11 mouse cellular contexts compared by ENCODE assay signal in the genomic region with DNA sequence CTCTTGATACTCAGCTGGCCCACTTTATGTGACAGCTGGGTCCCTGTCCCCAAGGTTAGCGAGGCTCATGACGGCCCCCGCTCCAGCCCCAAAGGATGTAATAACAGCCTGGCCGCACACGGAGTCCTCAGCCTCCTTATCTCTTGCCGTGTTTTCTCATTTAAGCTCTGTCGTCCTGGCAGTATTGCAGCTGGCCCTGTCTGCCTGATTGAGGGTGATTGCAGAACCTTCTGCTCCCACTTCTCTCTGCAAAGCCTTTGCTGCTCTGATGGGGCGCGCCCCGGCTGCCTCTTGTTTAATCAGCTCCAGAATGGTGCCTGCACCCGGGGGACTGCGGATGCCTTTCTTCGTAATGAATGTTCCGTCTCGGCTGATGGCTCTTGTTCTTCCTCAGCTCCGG. TPM values are rescaled to one million over a fixed set of nuclear protein-coding genes. Genes with fewer than 3 reads are reported as not detected.
DNase-seq lines count a peak whose midpoint lies in the region; ATAC-seq and TF ChIP-seq lines count a peak whose summit lies in the region.
"Had no signal": no experiment of that assay in that cellular context is flagged by ENCODE, and none has a peak within 500 bp of the region (broad histone marks: within the 10 kb centered on the region; RNA-seq: fewer than 3 reads in every experiment).

No protein-coding gene starts in this region.

- 24% methylated on average over 16 of the region's 16 CpGs for WGBS in hindbrain, postnatal 0 days

- H3K27me3 ChIP-seq in hindbrain, postnatal 0 days (ENCODE audit: insufficient read depth, low read length), result no peaks in the 10 kb centered on the region; the same call in 1 of the 2 replicates

- H3K4me3 ChIP-seq in hindbrain, postnatal 0 days (ENCODE audit: low read length), result no peak overlapping the region

- DNase-seq in heart, adult 18-20 months, result peak; percentile 39 to 52
- no peak for DNase-seq in heart, postnatal 4 days
- peak; percentile 49 for DNase-seq in testis, postnatal 14 days (ENCODE audit: low spot score)
- DNase-seq in testis, postnatal 10 days (ENCODE audit: low spot score), result no peak
- peak; percentile 69 for DNase-seq in hindbrain, postnatal 0 days (ENCODE audit: low spot score)
- DNase-seq in spleen, adult 12 weeks (ENCODE audit: low spot score), result no peak
- no peak for DNase-seq in left cerebral cortex, adult 11 months (ENCODE audit: low spot score)
- no peak for DNase-seq in c-Kit-positive CD71-positive TER-119-positive erythroid progenitor cells, embryonic 14.5 days (ENCODE audit: low spot score)
- DNase-seq: thymus, adult 2 months had no signal

- no peak overlapping the region for H3K4me2 ChIP-seq in hindbrain, postnatal 0 days (ENCODE audit: low read depth, low read length)
- H3K4me2 ChIP-seq: liver, embryonic 11.5 days had no signal

- H3K27ac ChIP-seq in hindbrain, postnatal 0 days, result peak overlapping the region; percentile 45; the same call in 1 of the 2 replicates

- no peak for ATAC-seq in hindbrain, postnatal 0 days

- H3K4me1 ChIP-seq in hindbrain, postnatal 0 days (ENCODE audit: insufficient read depth, low read length), result peaks cover 12% of the 10 kb centered on the region

- no peak for TF ChIP-seq CTCF in hindbrain, postnatal 0 days (IDR thresholded peaks at IDR 0.05; ENCODE audit: low read depth)

- no peaks in the 10 kb centered on the region for H3K36me3 ChIP-seq in hindbrain, postnatal 0 days (ENCODE audit: insufficient read depth, low read length)

- H3K9me3 ChIP-seq in hindbrain, postnatal 0 days (ENCODE audit: low read length), result no peaks in the 10 kb centered on the region

- no peak overlapping the region for H3K9ac ChIP-seq in hindbrain, postnatal 0 days (replicated peaks; ENCODE audit: low read length)

RNA-seq across cellular contexts. Expression of gene Necab2, which starts 13.2 kb away (rescaled TPM):
- not detected for total RNA-seq in heart, adult 18-20 months (2021)
- under 1 TPM in 1 of 2 experiments, not detected in 1; 0.23 TPM for total RNA-seq in heart, postnatal 4 days (2021)
- 70.9 and 73.3 TPM in 2 replicates for total RNA-seq in hindbrain, postnatal 0 days (2014; rRNA removed)
- 53.9 and 61.5 TPM in 2 replicates for polyA plus RNA-seq in hindbrain, postnatal 0 days (2015; fragmentation: Nextera tagmentation; extraction: Ambion mirVana)
- total RNA-seq: CH12.LX had no signal

RNA-seq across cellular contexts. Expression of gene Osgin1, which starts 25.8 kb away (rescaled TPM):
- 1 to 10 TPM; 3.1 to 4.2 TPM for total RNA-seq in heart, adult 18-20 months (2021)
- 1 to 10 TPM in 1 of 2 experiments, under 1 TPM in 1; 0.55 to 1.5 TPM for total RNA-seq in heart, postnatal 4 days (2021)
- total RNA-seq in hindbrain, postnatal 0 days (2014; rRNA removed), result not detected in 2 replicates
- polyA plus RNA-seq in hindbrain, postnatal 0 days (2015; fragmentation: Nextera tagmentation; extraction: Ambion mirVana), result 0.29 and 0.45 TPM in 2 replicates

RNA-seq across cellular contexts. Expression of gene Slc38a8, which starts 41.8 kb away (rescaled TPM):
- total RNA-seq in heart, adult 18-20 months (2021), result not detected
- total RNA-seq in heart, postnatal 4 days (2021), result not detected
- total RNA-seq in hindbrain, postnatal 0 days (2014; rRNA removed), result not detected in 2 replicates
- polyA plus RNA-seq in hindbrain, postnatal 0 days (2015; fragmentation: Nextera tagmentation; extraction: Ambion mirVana), result 0.10 TPM in 1 of 2 replicates, not detected in the other
- polyA plus RNA-seq: liver, embryonic 11.5 days had no signal

Comparison
In these comparisons a context has a peak if more than half of its experiments do, and no peak if none do; other contexts are left out.
1. DNase-seq: peak in heart, adult 18-20 months (2 of 2), testis, postnatal 14 days (single experiment) and hindbrain, postnatal 0 days (single experiment); none in heart, postnatal 4 days (single experiment), testis, postnatal 10 days (single experiment), spleen, adult 12 weeks (single experiment), left cerebral cortex, adult 11 months (single experiment) and c-Kit-positive CD71-positive TER-119-positive erythroid progenitor cells, embryonic 14.5 days (single experiment).
2. RNA of gene Necab2, which starts 13.2 kb away (total RNA-seq): 70.9 to 73.3 TPM in hindbrain, postnatal 0 days; 0.23 TPM in heart, postnatal 4 days and not detected in heart, adult 18-20 months; every median in the first group is over 10 times any median in the second.